Mouse (Mus musculus) olfactory bulb, adult 2 months (tissue): ENCODE data around the gene Tnfrsf18. TPM values are rescaled to one million over a fixed set of nuclear protein-coding genes. Genes with fewer than 3 reads are reported as not detected.

ENCODE experiments used
- H3K27ac ChIP-seq: fragments of 200-500 bp; 2 replicates; pipeline ENCODE4 v1.5.1; 2012; ENCODE audit warnings: low read depth, low read length; ENCODE audit not compliant: insufficient read depth
- H3K4me1 ChIP-seq: fragments of 200-500 bp; 2 replicates; pipeline ENCODE4 v1.6.1; 2012; ENCODE audit warnings: low read length; ENCODE audit not compliant: control insufficient read depth, insufficient read depth
- H3K4me3 ChIP-seq: fragments of 200-500 bp; 2 replicates; pipeline ENCODE4 v1.5.1; 2012; ENCODE audit warnings: mild to moderate bottlenecking, low read depth, low read length, moderate library complexity; ENCODE audit not compliant: insufficient read depth
- CTCF ChIP-seq: fragments of 200-500 bp; IDR thresholded peaks from 2 replicates; pipeline ENCODE4 v1.5.1; 2012; ENCODE audit warnings: low read depth, mild to moderate bottlenecking, low read length, moderate library complexity; ENCODE audit not compliant: insufficient read depth
- POLR2A ChIP-seq: fragments of 200-500 bp; IDR thresholded peaks from 2 replicates; pipeline ENCODE4 v1.6.1; 2012; ENCODE audit warnings: mild to moderate bottlenecking, low read depth, low read length, moderate library complexity; ENCODE audit not compliant: insufficient read depth
- WGBS: fragments of 180-500 bp; shearing (Covaris S2); methylation state at CpG from one replicate; pipeline ENCODE4 v1.1.7; 2018; 5-methylcytosine and 5-hydroxymethylcytosine counted together
- polyA plus RNA-seq: library from polyadenylated mRNA; stranded (reverse); fragments of >200 nt; gene quantifications from 2 replicates; pipeline ENCODE4 v1.2.4, GENCODE M21; 2012; ENCODE audit warnings: low replicate concordance; ENCODE audit not compliant: missing spikeins, insufficient read depth, insufficient read length

The Tnfrsf18 gene
- polyA plus RNA-seq = not detected in 2 replicates

- Histone ChIP-seq H3K4me1 (peaks cover 14% of the 10 kb centered on the region), H3K27ac (no peak within 1 kb of the TSS), H3K4me3 (no peak within 1 kb of the TSS)
- 23% methylated on average over 4 of the region's 4 CpGs for WGBS
- no peak for TF ChIP-seq CTCF
Observed at GRCm38 (mm10) chr4:156026013-156026412, at the start of gene Tnfrsf18. Tnfrsf18 (plus strand) TSS chr4:156026164.

- WGBS = 80% methylated on average over 12 of the region's 12 CpGs
- TF ChIP-seq POLR2A (no peak), CTCF (no peak)
- Histone ChIP-seq H3K27ac (no peak overlapping the region), H3K4me1 (no peaks in the 10 kb centered on the region), H3K4me3 (no peak overlapping the region)
Observed at GRCm38 (mm10) chr4:155981436-155982082, 44.4 kb upstream of the Tnfrsf18 start.

DNA sequence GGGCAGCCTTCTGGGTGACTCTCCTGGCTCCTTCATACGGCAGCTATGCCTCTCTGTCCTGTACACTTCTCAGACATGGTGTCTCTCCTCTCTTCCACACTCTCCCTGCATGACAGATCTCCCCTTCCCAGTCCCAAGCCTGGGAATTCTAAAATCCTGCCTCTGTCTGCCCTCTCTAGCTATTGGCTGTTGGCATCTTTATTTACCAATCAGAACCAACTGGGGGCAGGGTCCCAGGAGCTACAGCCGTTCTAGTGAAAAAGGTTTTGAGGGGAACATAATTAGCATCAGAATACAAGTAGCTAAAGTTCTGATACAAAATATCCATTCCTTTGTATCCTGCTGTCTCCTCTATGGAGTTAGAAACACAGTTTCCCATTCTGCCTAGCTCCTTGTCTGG lies 42.2 kb upstream of the Tnfrsf18 start:
- 16% methylated on average over 2 of the region's 2 CpGs for WGBS
- Histone ChIP-seq H3K27ac (no peak overlapping the region), H3K4me1 (no peaks in the 10 kb centered on the region), H3K4me3 (no peak overlapping the region)
- no peak for TF ChIP-seq CTCF
- TF ChIP-seq POLR2A = no peak

DNA sequence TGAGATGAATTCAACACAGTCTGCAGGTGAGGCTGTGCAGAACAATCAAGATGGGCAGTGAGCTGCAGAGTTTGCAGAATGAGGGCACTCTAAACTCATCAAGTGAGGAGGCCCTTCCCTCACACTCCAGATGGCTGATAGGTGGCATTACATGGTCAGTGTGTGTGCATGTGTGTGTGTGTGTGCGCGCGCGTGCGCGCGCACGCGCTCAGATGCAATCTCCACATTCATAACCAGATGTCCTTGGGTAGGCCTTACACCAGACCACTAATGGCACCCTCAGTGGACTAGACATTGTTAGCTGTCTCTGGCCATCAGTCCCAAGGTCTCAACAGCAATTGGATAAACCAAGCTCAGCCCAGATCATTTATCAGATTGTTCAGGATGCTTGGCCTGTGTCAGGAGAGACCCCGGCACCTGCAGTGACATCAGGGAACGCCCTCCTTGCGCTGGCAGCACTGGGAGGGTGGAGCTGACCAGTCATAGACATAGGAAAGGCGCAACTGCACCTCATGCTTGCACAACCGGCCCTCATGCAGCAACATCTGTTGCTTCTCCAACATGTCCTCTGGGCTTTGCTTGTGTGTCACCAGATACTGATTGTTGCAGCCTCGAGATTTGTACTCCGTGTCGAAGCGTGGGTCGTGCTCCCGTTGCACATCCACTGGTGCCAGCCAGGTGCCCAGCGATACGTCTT lies 34.6 kb upstream of the Tnfrsf18 start:
- Histone ChIP-seq H3K4me3 (peak overlapping the region; percentile 73), H3K4me1 (peaks cover 13% of the 10 kb centered on the region), H3K27ac (no peak overlapping the region)
- TF ChIP-seq CTCF = no peak
- no peak for TF ChIP-seq POLR2A
- 79% methylated on average over 22 of the region's 22 CpGs for WGBS

GRCm38 (mm10) chr4:155991908-155992230 lies 34.1 kb upstream of the Tnfrsf18 start:
- Histone ChIP-seq H3K27ac (peak overlapping the region; percentile 83; the same call in 1 of the 2 replicates), H3K4me1 (peaks cover 13% of the 10 kb centered on the region), H3K4me3 (peak overlapping the region; percentile 73)
- 22% methylated on average over 37 of the region's 37 CpGs for WGBS
- TF ChIP-seq CTCF (no peak), POLR2A (no peak)

DNA sequence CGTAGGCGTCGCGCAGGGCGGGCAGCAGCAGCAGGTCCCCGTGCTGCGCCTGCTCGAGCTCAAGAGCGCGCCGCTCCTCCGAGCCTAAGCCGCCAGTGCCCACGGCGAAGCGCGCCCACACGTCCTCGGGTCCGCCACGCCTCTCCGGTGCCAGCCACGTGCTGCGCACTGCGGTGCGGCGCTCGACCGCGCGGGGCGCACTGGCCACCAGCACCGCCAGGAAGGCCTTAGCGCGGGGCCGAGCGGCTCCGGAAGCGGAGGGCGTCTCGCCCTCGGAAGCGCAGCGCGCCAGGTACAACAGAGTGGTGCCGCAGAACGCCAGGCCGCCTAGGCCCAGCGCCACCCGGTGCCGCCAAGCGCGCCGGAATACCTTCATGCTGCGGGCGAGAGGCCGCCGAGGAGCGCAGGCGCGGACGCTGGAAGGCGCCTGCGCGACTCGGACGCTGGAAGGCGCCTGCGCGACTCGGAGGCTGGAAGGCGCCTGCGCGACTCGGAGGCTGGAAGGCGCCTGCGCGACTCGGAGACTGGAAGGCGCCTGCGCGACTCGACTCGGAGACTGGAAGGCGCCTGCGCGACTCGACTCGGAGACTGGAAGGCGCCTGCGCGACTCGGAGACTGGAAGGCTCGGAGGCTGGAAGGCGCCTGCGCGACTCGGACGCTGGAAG lies 33.6 kb upstream of the Tnfrsf18 start, which contains the start of the genes B3galt6 and Sdf4:
B3galt6 (minus strand) TSS at position 409 of the 665 bp plus-strand sequence.
Sdf4 (plus strand) TSS at position 632 of the 665 bp plus-strand sequence.
- Histone ChIP-seq H3K27ac (peak within 1 kb of the TSS; percentile 97), H3K4me3 (peak within 1 kb of the TSS; percentile 82), H3K4me1 (peaks cover 13% of the 10 kb centered on the region)
- TF ChIP-seq CTCF (peak; percentile 96), POLR2A (peak; percentile 78)
- WGBS = under 1% methylated on average over 99 of the region's 99 CpGs

DNA sequence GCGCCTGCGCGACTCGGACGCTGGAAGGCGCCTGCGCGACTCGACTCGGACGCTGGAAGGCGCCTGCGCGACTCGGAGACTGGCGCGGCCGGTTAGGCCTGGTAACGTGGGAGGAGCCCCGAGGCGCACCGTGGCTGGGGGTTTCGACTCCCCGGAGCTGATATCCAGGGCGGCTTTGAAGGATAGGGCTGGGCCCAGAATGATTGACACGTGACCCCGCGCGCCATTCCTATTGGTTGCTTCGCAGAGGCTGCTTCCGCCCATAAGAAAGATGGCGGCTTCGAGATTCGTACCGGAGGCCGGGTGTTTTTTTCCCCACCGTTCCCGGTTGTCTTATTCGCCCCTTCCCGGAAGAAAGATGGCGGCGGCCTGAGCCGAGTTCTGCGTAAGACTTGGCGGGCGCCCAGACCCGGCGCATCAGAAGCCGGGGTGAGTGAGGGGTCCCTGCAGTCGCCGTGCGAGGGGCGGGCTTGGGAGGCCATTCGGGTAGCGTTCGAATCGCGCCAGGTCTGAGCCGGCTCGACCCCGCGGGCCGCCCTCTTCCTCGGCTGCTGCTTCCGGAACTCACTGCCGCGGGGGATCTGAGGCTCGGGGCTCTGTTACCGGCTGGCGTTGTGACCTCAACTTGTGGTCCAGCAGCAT lies 32.9 kb upstream of the Tnfrsf18 start:
- Histone ChIP-seq H3K27ac (peak overlapping the region; percentile 97), H3K4me3 (peak overlapping the region; percentile 82), H3K4me1 (peaks cover 13% of the 10 kb centered on the region)
- under 1% methylated on average over 70 of the region's 70 CpGs for WGBS
- TF ChIP-seq POLR2A (peak; percentile 35; the same call in 1 of the 2 replicates), CTCF (no peak)

GRCm38 (mm10) chr4:155993606-155994005 lies 32.4 kb upstream of the Tnfrsf18 start:
- WGBS = 2% methylated on average over 15 of the region's 15 CpGs
- H3K4me1 ChIP-seq = peaks cover 13% of the 10 kb centered on the region
- TF ChIP-seq CTCF (no peak), POLR2A (no peak)
- peak overlapping the region; percentile 82 for H3K4me3 ChIP-seq
- H3K27ac ChIP-seq = peak overlapping the region; percentile 97

DNA sequence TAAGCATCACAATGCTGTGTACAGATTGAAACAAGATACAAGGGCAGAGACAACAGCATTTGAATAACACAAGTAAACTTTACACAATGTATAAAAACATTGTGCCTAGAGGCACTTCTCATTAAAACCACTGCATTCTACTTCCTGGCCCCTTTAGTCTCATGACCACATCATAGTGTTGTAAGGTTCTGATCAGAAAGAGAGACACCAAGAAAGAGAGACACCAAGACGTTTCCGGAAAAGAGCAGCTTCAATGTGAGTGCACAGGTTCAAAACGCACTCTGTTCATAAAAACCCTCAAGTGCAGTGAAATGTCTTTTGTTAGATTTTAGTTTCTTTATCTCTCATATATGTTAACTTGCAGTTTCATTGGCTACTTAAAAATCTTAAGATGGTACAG lies 21.9 kb upstream of the Tnfrsf18 start:
- Histone ChIP-seq H3K4me1 (no peaks in the 10 kb centered on the region), H3K4me3 (no peak overlapping the region), H3K27ac (no peak overlapping the region)
- no peak for TF ChIP-seq POLR2A
- no peak for TF ChIP-seq CTCF
- 92% methylated on average over 3 of the region's 3 CpGs for WGBS
